Mouse (Mus musculus): ENCODE data around the gene Cbfa2t3.

The Cbfa2t3 gene

DNA sequence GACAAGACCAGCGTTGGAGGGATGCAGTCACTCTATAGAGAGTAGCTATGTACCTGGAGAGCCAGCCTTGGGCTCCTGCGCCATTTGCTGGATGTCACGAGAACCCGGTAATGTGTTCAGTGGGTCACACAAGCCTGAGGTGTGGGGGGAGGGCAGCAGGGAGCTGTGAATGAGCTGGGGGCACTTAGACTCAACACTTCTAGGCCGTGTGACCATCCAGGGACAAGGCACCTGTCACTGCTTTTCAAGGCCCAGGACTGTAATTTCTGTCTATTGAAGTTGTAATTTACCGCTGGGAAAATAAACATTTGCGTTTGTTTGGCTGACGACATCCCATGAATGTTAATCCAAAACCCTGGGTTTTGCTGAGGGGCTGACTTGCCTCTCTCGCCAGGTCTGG, 12.0 kb downstream of the Cbfa2t3 start:
- DNase-seq = no peak

DNA sequence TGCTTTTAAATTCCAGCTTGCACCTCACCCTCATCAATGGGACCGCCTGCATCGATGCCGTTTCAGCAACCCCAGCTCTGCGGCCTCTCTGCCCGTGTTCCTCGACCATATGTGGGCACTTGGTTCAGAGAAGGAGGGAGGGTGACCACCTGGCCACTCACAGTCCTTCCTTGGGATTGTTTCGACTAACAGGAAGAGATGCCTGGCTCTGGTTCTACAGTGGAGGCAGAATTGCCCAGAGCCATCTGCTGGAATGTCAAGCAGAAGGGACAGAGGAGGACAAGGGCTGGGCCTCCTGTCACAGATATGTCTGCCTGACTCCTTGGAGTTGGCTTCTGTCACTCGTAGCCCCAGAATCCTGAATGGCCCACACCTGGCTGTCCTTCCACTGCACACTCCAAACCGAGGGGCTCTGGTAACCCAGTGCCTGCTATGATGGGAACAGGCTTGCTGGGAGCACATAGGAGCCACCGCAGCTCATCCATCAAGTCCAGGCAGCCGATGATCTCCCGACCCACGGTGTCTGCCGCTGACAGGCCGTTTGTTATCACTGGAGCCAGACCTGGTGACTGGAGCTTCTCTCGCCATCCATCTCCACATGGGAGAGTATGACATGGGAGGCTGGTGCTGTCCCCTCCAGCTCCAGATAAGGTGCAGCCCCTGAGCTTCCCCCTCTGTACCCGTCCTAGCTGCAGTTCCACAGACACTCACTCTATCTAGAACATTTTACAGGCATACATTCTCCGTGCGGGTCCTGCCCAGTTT, 13.6 kb downstream of the Cbfa2t3 start:
- DNase-seq = no peak

DNA sequence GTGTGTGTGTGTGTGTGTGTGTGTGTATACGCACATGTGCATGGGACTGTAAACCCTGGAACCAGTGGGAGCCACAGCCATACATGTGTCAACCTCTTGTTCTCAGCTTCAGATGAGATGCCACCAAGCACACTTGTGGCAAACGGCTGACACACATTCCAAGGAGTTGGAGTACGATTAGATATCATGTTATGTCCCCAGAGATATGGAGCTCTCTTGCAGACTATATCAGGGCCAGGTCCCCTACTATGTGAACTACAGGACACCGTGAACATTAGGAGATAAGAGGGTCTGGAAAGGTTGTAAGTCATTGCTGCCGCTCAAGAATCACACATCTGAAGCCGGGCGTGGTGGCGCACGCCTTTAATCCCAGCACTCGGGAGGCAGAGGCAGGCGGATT, 16.1 kb downstream of the Cbfa2t3 start:
- no peak for DNase-seq

DNA sequence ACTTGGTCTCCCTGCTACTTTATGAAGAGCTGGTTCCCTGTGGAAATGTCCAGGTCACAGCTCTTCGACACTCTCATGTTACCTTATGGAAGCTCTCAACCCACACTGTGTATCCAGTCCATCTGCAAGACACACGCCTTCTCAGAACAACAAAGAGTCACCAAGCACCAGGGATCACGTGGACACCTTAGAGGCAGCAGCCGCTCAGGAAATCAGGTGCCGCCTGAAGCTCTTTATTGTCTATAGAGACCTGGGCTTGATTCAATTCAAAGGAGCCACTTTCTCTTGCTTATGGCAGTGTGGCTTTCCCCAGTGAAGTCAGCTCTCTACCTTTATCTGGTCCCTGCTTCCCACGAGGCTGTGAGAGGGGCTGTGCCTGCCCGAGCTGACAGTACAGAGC, 18.7 kb downstream of the Cbfa2t3 start:
- DNase-seq = no peak

DNA sequence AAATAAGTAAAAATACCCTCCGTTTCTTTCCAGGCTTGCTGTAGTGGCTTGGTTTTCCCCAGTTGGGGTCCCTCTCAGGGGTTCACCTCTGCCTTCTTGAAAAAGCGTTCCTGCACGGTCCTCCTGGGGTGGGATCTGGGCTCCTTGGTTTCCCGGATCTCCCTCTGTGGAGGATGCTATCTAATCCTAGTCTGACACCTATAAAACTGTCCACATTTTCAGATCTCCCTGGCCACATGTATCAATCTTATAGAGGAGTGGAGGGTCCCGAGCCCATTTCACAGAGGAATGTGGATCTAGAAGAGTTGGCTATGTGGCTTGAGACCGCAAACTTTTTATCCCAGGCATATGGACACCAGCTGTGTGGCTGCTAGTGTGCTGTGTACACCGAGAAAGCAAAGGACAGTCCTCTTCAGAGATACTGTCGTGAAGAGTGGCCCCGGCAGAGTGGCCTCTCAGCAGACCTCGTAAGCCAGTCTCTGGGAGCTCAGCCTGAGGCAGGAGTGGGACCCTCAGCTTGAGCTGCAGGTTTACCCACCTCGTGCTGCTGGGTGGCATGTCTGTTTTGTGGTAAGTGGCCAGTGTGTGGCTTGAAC, 19.5 kb downstream of the Cbfa2t3 start:
- no peak for DNase-seq

DNA sequence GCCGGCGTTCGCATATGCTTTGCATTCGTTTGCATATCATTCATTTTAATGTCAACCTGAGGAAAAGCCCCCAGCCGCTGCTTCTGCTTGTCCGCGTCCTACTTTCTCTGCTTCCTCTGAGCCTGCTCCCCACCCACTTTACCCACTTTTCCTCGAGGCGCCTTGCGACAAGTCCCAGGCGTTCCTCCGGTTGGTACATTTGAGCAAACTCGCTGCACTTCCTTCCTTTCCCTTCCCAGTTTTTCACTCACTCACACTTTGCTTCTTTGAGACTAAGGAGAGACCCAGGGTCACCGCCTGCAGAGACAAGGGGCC, 20.1 kb downstream of the Cbfa2t3 start:
- no peak for DNase-seq

DNA sequence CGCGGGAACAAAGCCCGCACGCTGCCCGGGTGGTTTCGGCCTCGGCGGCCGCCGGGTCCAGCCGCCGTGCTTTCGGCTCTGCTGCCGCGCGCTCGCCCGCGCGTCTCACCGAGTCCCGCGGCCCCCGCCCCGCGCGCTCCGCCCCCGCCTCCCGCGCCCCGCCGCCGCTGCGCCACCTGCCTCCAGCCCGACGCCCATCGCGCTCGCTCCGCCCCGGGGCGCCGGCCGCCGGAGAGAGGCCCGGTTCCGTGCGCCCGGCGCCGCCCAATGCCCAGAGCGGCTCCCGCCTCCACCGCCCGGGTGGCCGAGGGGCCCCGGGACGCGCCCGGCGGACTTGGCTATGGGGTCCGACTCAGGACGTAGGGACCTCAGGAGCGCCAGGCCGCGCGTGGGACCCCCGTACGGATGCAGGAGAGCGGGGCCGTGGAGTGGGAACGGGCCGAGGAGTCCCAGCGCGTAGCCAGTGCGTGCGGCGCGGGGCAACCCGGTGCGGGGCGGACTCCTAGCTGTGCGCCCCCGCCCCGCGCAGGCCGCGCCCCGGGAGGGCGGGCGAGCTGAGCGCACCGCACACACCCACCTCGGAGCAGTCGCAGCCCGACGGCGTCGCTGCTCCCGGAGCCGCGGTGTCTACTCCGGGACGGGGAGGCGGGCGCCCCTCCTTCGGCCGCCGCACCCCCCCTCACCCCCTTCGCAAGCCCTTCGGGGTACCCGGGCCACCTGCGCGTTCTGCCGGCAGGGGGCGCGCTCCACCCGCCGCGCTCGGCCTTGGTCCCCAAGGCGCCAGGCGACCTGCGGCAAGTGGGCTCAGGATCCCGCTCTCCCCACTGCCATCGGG, 20.6 kb downstream of the Cbfa2t3 start:
- peak; percentile 83 to 88 for DNase-seq

DNA sequence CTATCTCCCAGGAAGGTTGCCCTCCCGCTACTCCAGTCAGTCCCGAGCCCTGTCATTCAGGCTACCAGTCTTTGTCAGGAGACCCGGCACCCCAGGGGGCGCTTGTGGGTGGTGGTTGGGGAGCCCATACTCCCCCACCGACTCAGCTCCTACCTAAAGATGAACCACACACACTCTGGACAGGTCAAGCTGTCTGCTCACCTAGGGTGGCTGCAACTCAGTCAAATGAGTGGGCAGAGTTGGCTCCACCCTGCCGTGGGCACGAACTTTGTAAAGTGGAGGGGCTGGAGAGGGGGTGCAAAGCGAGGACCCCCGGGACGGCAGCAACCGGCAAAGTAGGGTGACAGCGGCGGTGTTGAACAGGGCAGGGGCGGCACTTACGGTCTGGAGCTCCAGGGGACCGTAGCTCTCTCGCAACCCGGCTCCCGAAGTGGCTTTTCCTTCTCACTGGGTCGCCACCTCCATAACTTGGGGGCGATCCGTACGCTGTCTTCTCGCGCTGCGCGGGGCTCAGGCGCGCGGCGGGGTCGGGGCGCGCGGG, 21.4 kb downstream of the Cbfa2t3 start:
- peak in 1 of 2 experiments; percentile 40 for DNase-seq

DNA sequence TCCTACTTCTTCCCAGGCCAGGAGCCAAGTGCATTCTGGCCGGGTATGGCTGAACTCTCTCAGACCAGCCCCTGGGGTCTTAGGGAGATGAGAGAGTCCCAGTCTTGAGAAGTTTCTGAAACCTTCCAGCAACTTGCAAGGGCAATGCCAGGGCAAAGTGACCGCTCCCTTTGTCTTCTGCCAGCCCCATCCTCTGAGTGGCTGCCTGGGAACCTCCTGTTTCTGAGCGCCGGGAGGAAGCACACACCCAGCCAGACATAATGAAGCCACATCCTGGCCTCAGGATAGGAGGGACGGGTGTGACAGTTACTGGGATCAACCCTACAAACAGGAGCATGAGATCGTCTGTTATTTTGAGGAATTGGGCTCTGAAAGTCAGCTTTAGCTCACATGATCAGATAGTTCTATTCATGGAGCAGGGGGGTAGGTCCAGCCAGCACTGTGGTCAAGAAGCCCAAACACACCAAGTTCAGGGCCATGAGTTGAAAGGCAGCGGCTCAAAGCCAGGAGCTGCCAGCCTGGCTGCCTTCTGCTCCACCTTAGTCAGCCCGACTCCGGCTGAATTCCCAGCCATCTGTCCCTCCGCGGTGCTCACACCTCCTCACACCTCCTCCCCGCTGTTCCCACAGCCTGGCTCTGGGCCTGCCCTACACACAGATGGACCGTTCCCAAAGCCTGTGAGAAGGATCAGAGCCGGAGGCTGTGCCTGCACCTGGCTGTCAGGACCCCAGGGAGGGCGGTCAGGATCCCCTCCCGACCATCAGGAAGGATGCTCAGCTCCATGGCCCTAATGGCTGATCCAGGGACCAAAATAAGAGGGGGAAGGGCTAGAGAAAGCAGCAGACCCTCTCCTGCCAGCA, 22.1 kb downstream of the Cbfa2t3 start:
- DNase-seq = peak; percentile 49 to 61

DNA sequence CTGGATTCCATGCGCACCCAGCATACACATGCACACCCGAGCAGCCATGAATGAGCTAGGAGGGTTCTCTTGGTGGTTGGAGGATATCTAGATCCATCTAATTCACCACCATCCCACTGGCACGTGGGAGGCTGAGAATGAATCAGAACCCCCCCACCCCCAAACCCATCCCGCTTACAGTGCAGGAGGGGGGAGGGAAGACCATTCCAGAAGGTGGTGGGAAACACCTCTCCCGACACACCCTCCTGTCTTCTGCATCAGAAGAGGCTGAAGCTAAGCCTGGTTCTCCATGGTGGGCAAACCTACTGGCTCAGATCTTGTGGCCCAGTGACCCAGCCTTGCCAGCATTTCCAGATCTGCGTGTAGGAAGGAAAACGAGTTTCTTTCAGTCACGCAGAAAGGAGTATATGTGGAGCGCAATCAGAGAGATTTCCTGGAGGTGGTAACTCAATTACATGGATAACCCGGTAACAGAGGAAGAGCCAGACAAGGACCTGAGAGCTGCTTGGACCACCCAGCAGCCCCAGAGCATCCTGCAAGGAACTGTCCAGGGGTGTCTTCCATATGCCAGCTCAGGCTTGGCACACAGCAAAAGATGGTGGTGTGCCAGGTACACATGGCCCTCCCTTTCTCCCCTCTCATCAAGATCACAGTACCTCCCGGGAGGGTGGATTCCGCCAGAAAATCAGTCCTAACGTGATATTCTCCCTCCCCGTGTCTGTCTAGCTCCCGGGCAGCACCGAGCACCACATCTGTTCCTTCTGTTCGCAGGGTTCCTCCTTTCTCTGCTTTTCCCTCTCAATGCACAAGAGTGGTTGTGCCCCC, 23.1 kb downstream of the Cbfa2t3 start:
- no peak for DNase-seq

DNA sequence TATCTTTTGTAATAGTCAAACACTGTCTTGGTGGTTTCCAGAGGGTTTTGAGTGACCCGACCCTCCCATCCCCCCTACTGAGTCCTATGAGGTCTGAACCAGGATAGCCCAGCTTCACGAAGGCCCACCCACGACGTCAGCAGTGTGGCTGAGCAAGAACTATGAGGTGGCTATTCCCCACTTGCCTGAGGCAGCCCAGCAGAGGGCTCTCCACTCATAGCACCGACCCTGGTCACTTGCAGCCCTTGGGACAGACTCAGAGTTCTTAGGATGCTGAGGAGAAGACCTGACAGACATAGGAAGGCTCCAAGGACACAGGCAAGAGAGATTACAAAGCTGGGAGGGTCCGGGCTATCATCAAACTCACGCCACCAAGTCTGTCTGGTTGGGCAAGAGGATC, 23.9 kb downstream of the Cbfa2t3 start:
- peak; percentile 40 to 55 for DNase-seq

DNA sequence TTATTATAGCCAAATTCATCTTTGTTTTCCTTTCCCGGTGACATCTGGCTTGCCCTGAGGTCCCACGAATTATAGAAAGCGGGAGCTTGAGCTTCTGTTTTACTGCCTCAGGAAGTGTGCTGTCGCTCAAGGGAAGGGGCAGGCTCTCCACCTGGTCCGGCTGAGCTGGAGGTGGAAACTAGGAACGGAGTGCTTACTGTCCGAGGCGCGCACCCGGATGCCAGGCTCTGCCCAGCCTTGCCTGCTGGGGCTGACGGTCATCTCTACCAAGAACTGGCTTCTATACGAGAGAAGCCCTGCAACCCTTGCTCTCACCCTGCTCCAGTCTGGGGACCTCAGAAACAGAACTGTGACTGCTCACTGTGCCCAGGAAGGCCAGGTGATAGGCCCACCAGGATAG, 24.9 kb downstream of the Cbfa2t3 start:
- no peak for DNase-seq

DNA sequence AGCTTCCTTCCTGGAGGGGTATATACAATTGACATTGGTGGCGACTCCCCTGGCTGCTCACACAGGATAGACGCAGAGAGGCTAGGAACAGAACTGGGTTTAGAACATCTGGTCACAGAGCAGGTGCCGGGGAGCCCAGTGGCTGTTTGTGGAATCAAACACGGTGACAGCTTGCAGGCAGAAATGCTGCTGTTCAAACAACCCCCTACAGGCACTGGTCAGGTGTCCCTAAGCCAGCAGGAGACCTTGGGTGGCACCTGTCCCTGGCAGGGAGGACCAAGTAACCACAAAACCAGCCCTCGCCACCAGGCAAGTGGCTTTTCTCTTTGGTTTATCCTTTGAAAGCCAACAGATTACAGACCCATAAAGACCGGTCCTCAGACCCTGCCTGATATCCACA, 27.0 kb downstream of the Cbfa2t3 start:
- no peak for DNase-seq

DNA sequence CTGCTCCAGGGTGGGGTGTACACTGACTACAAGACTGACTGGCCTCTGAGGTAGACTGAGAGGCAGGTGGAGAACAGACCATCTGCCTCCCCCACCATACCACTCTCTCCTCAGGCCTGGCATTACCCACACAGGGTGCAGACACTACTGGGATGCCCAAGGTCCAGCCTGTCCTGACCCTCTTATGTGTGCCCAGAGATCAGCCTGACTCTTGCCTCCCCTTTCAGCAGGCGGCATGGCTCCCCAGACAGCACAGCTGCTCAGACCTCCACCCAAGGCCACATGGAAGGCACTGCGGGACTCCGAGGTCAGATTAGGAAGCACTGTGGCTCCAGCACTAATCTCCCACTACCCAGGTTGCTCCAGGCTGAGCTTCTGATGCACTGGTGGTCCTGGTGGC, 28.2 kb downstream of the Cbfa2t3 start:
- no peak for DNase-seq

DNA sequence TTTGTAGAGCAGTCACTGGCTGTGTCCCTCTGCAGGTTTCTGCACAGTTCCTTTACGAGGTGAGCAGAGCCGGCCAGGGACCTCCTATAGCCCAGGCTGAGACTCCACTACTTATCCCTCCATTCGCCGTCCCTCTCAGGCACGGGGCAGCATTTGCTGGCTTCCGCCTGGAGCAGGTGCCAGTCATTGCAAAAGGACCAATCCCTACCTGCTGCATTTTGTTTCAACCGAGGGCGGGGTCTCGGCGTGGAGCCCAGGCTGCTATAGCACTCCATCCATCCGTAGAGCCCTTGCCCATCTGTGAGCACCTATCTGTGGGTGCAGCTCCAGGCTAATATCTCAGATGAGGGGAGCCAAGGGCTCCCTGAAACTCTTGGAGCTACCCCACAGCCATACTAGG, 28.9 kb downstream of the Cbfa2t3 start:
- no peak for DNase-seq

DNA sequence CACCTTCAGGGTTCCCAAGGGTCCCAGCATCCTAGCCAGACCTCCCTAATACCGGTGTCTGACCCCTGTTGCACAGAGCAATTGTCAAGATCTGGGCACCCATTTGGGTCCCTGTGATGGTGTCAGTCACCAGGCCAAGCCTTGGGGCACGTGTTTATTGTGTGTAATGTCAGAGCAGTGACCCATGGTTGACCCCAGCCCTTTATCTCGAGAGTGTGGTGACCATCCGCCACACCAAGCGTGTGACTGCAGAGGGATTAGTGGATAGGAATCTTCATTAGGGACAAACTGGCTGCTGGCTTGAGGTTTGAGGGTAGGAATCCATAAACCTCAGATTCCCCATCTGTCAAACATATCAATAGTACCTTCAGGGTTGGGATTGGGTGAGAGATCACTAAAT, 29.5 kb downstream of the Cbfa2t3 start:
- DNase-seq = no peak

DNA sequence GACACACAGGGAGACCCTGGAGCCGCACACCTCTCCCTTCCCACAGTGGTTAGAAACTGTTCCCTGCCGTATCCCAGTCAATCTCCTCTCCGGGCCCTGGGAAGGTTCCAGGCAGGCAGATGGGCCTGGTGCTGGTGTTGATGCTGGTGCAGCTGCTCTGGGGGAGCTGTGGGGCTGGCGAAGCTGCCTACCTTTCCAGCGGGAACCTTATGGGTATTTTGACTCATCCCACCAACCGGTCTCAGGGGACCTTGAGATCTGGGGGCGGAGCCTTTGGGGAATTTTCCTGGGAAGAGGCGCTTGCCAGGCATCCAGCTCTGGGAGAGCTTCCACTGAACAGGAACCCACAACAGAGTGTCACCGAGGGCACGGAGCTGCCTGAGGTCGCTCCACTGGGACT, 31.1 kb downstream of the Cbfa2t3 start:
- no peak for DNase-seq

DNA sequence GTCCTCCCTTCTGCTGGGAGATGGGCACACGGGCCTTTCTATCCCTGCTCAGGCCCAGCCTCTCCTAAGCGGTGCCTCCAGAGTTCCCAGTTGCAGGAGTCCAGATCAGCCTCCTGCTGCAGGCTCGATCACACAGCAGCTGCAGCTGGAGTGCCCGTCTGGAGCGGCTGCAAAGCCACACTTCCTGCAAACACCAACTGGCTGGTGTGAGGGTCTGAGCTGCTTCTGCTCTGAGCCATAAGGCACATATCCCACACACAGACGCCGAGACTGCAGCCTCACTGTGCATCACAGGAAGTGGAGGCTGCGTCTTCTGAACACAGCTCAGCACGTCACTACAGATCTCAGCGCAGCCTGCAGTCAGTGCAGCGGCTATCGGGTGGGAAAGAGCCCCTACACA, 32.1 kb downstream of the Cbfa2t3 start:
- peak in 1 of 2 experiments; percentile 38 for DNase-seq

DNA sequence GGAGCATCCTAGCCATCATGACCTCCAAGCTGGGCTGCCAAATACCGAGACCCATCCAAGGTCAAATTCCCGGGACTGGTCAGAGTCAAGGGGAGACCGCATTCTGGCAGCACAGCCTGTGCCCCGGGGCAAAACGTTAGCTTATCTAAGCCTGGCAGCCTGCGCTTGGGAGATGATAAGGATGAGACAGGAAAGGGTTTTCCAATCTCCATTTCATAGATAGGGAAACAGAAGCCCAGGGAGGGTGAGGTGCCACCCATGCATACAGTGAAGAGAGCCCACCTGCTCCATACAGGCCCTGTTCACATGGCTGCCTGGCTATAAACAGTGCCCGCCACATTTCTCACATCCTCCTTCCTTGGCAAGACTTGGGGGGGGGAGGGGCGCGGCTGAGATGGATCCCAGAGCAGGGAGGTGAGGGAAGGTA, 32.6 kb downstream of the Cbfa2t3 start:
- DNase-seq = peak; percentile 22 to 39

DNA sequence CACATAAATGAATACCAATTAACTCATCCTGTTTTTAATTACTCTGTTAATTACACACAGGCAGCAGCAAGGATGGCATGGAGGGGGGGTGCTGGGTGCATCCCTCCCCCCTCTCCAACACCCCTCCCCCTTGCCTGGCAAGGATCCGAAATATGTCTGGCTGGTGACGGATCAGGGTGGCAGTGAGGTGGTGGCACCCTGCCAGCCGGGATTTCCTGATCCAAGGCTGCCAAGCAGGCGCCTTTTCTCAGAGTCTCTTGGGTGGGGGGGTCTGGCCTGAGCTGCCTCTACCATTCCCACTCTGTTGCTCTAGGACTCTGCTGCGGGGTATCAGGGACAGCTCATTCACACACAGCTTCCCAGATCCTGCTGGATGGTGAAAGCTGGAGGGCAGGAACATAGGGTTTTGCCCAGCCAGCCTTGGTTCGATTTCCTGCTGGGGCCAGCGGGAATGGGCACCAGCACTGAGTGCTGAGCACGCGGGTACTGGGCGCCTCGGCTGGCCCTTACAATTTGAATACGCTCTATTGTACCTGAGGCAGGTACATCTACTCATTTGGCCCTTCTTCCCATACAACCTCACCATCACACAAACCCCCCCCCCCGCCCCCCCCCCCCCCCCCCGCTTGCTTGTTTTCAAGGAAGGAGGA, 33.1 kb downstream of the Cbfa2t3 start:
- DNase-seq = peak; percentile 78 to 86

DNA sequence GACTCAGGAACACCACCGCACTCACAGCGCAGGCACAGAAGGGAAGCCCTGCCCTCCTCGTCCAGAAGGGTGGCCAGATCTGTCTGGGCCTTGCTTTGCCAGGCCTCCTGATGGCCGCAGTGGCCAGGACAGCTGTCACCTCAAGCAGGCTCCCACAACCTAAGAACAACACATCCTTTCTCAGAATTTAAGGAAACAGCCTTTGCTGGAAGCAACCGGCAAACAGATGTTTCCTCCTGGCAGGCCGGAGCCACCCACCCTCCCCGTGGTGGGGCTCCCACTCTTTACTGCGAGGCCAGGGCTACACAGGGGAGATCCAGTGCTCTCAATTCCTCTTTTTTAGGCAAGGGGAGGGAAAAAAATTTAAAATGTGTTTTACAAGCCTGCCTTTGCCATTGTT, 33.7 kb downstream of the Cbfa2t3 start:
- peak; percentile 65 to 76 for DNase-seq
